Mouse (Mus musculus): ENCODE data around the gene Sncg.

DNA sequence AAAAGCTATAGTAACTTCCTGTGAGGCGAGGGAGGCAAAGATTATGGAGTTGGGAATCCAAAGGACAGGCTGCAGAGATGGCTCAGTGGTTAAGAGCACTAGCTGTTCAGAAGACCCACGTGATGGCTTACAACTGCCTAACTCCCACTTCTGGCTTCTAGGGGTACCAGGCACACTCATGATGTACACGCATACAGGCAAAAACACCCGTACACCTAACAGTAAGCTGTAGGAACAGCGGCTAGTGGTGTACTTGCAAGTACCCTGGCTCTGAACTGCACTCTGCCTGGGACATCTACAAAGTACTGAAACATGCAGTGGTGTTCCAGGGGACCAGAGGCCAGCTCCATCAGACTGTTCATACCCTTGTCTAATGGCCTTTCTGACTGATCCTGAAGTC, 27.5 kb downstream of the Sncg start:
- TF ChIP-seq CTCF (IDR thresholded peaks at IDR 0.05; ENCODE audit: control insufficient read depth, insufficient read depth, low read length), result no peak
- no peak for TF ChIP-seq POLR2A (IDR thresholded peaks at IDR 0.05; ENCODE audit: borderline replicate concordance, control insufficient read depth, low read depth, low read length)
